Mouse (Mus musculus) heart, embryonic 12.5 days (tissue): ENCODE data around the gene Slit3. TPM values are rescaled to one million over a fixed set of nuclear protein-coding genes. Genes with fewer than 3 reads are reported as not detected.

Source experiments
- ATAC-seq: fragments of 200-750 bp; cut with Nextera tagmentation; 2 replicates; pipeline ENCODE4 v1.8.0; 2017; ENCODE audit warnings: moderate TSS enrichment, moderate library complexity; ENCODE audit not compliant: insufficient number of reproducible peaks, low FRiP score
- H3K27ac ChIP-seq: fragments of 300-500 bp; sonication (generic); 2 replicates; pipeline ENCODE4 v1.5.1; 2016; ENCODE audit warnings: mild to moderate bottlenecking, moderate library complexity; ENCODE audit not compliant: poor library complexity, severe bottlenecking
- H3K27me3 ChIP-seq: fragments of 300-500 bp; sonication (generic); replicated peaks from 2 replicates; pipeline ENCODE4 v1.6.1; 2016; ENCODE audit warnings: mild to moderate bottlenecking, moderate library complexity
- H3K36me3 ChIP-seq: fragments of 300-500 bp; sonication (generic); 2 replicates; pipeline ENCODE4 v1.6.1; 2016; ENCODE audit warnings: mild to moderate bottlenecking, moderate library complexity
- H3K4me1 ChIP-seq: fragments of 300-500 bp; sonication (generic); replicated peaks from 2 replicates; pipeline ENCODE4 v1.6.1; 2016; ENCODE audit warnings: mild to moderate bottlenecking
- H3K4me2 ChIP-seq: fragments of 300-500 bp; sonication (generic); 2 replicates; pipeline ENCODE4 v1.6.1; 2016; ENCODE audit warnings: mild to moderate bottlenecking, moderate library complexity
- H3K4me3 ChIP-seq: fragments of 300-500 bp; sonication (generic); 2 replicates; pipeline ENCODE4 v1.5.1; 2016; ENCODE audit warnings: mild to moderate bottlenecking
- H3K9ac ChIP-seq: fragments of 300-500 bp; sonication (generic); 2 replicates; pipeline ENCODE4 v1.6.1; 2016; ENCODE audit warnings: mild to moderate bottlenecking, moderate library complexity
- H3K9me3 ChIP-seq: fragments of 300-500 bp; sonication (generic); replicated peaks from 2 replicates; pipeline ENCODE4 v1.6.1; 2016; ENCODE audit warnings: mild to moderate bottlenecking, moderate library complexity
- WGBS: fragments of 180-500 bp; shearing (Covaris S2); methylation state at CpG from one replicate; pipeline ENCODE4 v1.1.7; 2016; 5-methylcytosine and 5-hydroxymethylcytosine counted together
- polyA plus RNA-seq: library from polyadenylated mRNA; unstranded; fragments of >200 nt; fragmentation: Nextera tagmentation; extraction: Ambion mirVana; gene quantifications from 2 replicates; pipeline ENCODE4 v1.2.1, GENCODE M21; 2016

Gene Slit3
- polyA plus RNA-seq, 1 experiment from 2014 or later, result 17.4 TPM

DNA sequence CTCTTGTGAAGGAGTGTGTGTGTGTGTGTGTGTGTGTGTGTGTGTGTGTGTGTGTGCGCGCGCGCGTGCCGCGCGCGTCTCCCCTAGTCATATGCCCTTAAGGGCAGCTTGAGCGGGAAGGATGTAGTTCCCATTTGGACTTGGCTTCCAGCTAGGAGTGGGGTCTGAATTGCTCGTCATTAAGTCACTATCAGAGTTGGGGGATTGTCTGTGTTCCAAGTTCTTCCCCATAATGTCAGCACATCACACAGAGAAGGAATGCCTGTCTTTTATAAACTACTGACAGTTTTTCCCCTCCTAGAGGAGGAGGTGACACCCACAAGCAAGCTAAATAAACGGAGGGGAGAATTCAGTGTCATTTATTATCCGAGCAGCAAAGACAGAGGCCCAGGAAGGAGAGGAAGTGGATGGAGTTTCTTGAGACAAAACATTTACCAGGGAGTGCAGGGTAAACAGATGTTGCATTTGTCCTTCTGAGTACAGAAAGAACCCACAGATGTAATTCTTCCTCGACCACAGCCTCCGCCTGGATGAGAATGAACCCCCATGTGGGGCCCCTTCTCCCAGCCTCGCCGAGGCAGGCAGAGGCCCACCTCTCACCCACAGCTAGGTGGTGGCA, 3.6 kb downstream of the Slit3 start:
- no peak overlapping the region for H3K4me2 ChIP-seq
- H3K27ac ChIP-seq, result no peak overlapping the region
- H3K36me3 ChIP-seq, result no peaks in the 10 kb centered on the region
- no peaks in the 10 kb centered on the region for H3K9me3 ChIP-seq
- no peak overlapping the region for H3K4me3 ChIP-seq
- H3K4me1 ChIP-seq, result peaks cover 25% of the 10 kb centered on the region
- no peaks in the 10 kb centered on the region; the same call in 1 of the 2 replicates for H3K27me3 ChIP-seq
- WGBS, result 69% methylated on average over 17 of the region's 17 CpGs
- H3K9ac ChIP-seq, result no peak overlapping the region
- no peak for ATAC-seq

DNA sequence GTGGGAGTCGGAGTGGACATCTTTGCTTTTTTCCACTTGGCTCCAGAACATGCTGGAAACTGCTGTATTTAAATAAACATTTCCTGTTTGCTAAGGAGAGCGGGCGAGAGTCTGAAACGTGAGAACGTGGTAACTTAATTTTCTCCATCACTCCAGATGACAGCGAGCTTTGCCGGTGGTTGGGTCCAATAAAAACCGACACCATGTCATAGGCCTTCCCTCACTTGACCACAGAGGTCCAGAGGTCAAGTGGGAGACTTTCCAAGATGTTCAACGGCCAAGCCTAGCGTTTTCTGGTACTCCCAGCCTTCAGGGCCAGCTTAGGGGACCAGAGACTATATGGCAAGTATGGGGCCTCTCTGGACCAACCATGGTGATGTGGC, 4.1 kb downstream of the Slit3 start:
- H3K9me3 ChIP-seq, result no peaks in the 10 kb centered on the region
- H3K4me2 ChIP-seq, result no peak overlapping the region
- no peak for ATAC-seq
- no peaks in the 10 kb centered on the region; the same call in 1 of the 2 replicates for H3K27me3 ChIP-seq
- H3K9ac ChIP-seq, result no peak overlapping the region
- peaks cover 21% of the 10 kb centered on the region for H3K4me1 ChIP-seq
- no peak overlapping the region for H3K4me3 ChIP-seq
- 48% methylated on average over 10 of the region's 10 CpGs for WGBS
- H3K27ac ChIP-seq, result no peak overlapping the region
- no peaks in the 10 kb centered on the region for H3K36me3 ChIP-seq

DNA sequence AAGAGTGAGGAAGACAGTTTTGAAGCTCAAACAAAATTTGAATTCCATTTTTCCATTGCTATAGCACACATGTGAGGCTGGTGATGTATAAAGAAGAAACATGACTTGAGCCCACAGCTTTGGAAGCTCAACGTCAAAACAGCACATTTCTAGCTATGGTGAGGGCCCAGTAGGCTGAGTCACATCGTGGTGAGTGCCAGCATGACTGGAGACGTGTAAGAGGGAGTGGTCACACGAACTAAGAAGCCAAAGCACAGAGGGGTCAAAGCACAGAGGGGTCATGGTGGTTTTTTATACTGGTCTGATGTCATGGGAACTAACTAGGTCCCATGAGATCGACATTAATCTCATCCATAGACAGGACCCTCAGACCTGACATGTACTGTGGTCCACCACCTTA, 10.7 kb downstream of the Slit3 start:
- no peaks in the 10 kb centered on the region for H3K9me3 ChIP-seq
- H3K4me2 ChIP-seq, result no peak overlapping the region
- no peaks in the 10 kb centered on the region for H3K4me1 ChIP-seq
- H3K27ac ChIP-seq, result no peak overlapping the region
- ATAC-seq, result no peak
- WGBS, result 78% methylated on average over 5 of the region's 5 CpGs
- no peaks in the 10 kb centered on the region for H3K27me3 ChIP-seq
- no peak overlapping the region for H3K9ac ChIP-seq
- no peaks in the 10 kb centered on the region for H3K36me3 ChIP-seq
- H3K4me3 ChIP-seq, result no peak overlapping the region

DNA sequence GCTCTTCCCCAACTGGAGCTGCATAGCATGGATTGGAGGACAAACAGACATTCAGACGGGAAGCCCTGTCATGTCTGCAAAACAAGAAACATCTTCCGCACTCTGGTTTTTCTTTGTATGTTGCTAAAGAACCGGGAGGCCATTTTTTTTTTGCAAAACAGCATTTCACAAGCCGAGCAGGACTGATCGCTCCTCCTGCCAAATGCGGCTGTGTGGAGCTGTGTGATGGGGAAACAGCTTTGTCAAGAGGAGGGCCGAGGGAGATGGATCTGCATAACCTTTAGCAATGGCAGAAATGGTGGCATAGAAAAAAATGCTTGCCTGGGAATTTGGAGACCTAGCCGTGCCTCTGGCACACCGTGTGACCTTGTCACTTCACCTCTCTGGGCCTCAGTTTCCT, 15.6 kb downstream of the Slit3 start:
- H3K27me3 ChIP-seq, result no peaks in the 10 kb centered on the region
- no peak overlapping the region for H3K4me2 ChIP-seq
- WGBS, result 90% methylated on average over 9 of the region's 9 CpGs
- H3K9ac ChIP-seq, result no peak overlapping the region
- no peaks in the 10 kb centered on the region for H3K9me3 ChIP-seq
- no peak for ATAC-seq
- H3K4me3 ChIP-seq, result no peak overlapping the region
- no peaks in the 10 kb centered on the region for H3K36me3 ChIP-seq
- no peaks in the 10 kb centered on the region for H3K4me1 ChIP-seq
- H3K27ac ChIP-seq, result no peak overlapping the region

DNA sequence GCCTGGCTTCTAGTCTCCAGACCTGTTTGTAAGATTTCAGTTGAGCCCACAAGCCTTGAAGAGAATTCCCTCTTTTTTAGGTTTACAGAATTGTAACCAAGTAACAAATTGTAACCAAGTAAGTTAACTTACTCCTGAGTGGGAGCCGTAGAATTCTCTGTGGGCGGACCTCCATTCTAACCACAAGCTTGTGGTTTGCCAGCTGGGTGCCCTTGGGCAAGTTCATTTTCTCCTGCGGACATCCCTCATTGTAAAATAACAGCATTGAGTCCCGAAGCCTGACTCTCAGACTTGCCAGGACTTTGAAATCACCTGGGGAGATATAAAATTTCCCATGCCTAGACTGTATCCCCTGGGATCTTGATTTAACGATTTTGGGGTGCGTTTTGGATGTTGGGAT, 19.1 kb downstream of the Slit3 start:
- Histone ChIP-seq H3K4me2 (no peak overlapping the region), H3K9ac (no peak overlapping the region), H3K27ac (no peak overlapping the region), H3K9me3 (no peaks in the 10 kb centered on the region), H3K27me3 (no peaks in the 10 kb centered on the region), H3K4me1 (no peaks in the 10 kb centered on the region), H3K36me3 (no peaks in the 10 kb centered on the region), H3K4me3 (no peak overlapping the region)
- ATAC-seq, result no peak
- 87% methylated on average over 6 of the region's 6 CpGs for WGBS

DNA sequence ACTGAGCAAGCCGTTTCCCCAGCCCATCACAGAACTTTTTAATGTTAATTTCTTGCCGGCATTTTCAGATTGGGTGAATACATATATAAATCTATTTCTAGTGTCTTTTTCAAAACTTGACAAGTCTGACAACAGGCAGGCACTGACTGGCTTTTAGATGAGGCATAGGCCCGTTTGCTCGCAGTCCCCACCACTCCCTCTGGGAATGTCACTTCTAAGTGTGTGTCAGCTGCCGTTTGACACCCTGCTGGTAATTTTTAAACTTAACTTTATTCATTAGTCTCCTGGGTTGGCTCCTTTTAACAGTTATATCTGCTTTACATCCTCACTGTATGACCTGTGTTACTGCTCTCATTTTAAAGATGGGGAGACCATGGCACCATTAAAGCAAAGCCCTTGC, 21.2 kb downstream of the Slit3 start:
- no peak for ATAC-seq
- H3K4me2 ChIP-seq, result no peak overlapping the region
- WGBS, result 69% methylated on average over 5 of the region's 5 CpGs

DNA sequence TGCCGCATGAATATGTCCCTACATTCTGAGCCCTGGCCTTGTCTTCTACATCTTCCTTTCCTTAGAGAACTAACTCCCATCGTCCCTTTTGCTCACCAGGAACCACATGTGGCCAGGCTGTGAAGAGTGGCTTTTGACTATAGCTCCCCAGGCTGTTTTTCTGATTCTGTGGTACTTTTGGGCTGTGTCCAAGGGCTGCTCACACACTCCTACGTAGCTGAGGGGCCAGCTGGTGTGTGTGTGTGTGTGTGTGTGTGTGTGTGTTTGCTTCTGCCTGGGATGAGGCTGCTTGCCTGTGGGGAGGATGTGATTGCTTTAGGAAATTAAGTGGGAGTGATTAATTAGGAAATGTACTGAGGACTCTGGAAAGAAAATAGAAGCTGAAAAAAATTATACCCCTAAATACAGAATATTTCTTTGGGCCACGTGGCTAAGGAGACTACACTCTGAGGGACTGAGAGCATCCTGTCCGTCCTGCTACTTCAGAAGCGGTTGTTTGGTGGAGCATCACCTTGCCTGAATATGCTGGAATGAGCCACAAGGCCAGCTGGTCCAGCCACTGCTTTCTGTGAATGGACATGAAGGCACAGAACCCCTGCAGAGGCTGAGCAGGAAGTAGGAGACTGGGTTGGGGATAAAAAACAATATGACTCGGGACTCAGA, 21.8 kb downstream of the Slit3 start:
- 66% methylated on average over 7 of the region's 7 CpGs for WGBS
- H3K27ac ChIP-seq, result no peak overlapping the region
- H3K4me1 ChIP-seq, result no peaks in the 10 kb centered on the region
- no peak overlapping the region for H3K4me3 ChIP-seq
- H3K9ac ChIP-seq, result no peak overlapping the region
- no peak for ATAC-seq
- no peaks in the 10 kb centered on the region for H3K27me3 ChIP-seq
- H3K4me2 ChIP-seq, result no peak overlapping the region
- H3K36me3 ChIP-seq, result no peaks in the 10 kb centered on the region
- no peaks in the 10 kb centered on the region for H3K9me3 ChIP-seq

More for the DNA sequence above, 21.2 kb downstream of the Slit3 start:
- Histone ChIP-seq H3K9me3 (no peaks in the 10 kb centered on the region), H3K4me3 (no peak overlapping the region), H3K27me3 (no peaks in the 10 kb centered on the region), H3K9ac (no peak overlapping the region), H3K4me1 (no peaks in the 10 kb centered on the region), H3K36me3 (no peaks in the 10 kb centered on the region), H3K27ac (no peak overlapping the region)

DNA sequence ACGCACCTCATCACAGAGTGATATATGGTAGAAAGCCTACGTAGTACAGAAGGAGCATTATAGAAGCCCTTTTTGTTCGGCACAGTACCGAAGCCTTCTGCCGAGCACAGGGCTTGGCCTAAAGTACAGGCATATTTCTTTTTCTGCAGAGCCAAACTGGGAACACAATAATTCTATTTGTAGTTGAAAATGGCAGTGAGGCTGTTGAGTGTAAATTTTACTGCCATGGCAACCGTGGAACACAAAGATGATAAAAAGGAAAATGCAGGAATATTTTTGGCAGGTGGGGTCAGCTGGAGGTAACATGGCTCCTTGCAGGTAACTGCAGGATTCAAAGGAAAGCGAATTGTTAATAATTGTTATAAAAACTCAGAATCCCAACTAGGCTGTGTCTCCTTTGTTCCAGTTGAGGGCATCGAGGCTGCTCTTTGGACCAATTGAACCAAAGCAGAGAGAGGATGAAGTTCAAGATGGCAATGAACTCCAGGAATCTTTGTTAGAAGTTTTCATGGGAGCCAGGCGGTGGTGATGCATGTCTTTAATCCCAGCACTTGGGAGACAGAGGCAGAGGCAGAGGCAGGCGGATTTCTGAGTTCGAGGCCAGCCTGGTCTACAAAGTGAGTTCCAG, 26.9 kb downstream of the Slit3 start:
- H3K4me2 ChIP-seq, result no peak overlapping the region

DNA sequence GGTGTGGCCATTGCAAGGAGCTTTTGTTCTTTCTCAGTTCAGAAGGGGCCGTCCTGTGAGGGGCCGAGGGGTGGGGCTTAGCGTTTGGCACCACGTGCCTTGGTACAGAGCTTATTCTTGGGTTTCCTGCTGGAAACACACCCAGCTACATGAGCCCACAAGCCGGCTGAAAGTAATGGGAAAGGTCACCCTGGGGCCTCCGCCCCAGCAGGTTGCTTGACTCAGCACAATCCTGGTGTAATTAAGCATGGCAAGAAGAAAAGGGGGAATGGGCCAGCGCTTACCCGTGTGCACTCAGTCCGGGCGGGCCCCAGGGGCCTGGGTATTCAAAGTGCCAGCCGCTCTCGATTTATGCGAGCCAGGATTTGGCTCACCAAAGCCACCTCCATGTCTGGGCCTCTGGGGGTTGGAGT, 30.5 kb downstream of the Slit3 start:
- WGBS, result 68% methylated on average over 13 of the region's 13 CpGs
- no peak for ATAC-seq
- Histone ChIP-seq H3K9ac (no peak overlapping the region), H3K4me1 (peaks cover 21% of the 10 kb centered on the region), H3K9me3 (no peaks in the 10 kb centered on the region), H3K27me3 (no peaks in the 10 kb centered on the region), H3K27ac (no peak overlapping the region), H3K4me3 (no peak overlapping the region), H3K4me2 (no peak overlapping the region), H3K36me3 (no peaks in the 10 kb centered on the region)

More for the DNA sequence above, 26.9 kb downstream of the Slit3 start:
- no peak for ATAC-seq
- H3K9me3 ChIP-seq, result no peaks in the 10 kb centered on the region
- H3K27ac ChIP-seq, result no peak overlapping the region
- no peaks in the 10 kb centered on the region for H3K36me3 ChIP-seq
- peaks cover 2% of the 10 kb centered on the region for H3K4me1 ChIP-seq
- H3K27me3 ChIP-seq, result no peaks in the 10 kb centered on the region
- no peak overlapping the region for H3K4me3 ChIP-seq
- 88% methylated on average over 11 of the region's 11 CpGs for WGBS
- H3K9ac ChIP-seq, result no peak overlapping the region

DNA sequence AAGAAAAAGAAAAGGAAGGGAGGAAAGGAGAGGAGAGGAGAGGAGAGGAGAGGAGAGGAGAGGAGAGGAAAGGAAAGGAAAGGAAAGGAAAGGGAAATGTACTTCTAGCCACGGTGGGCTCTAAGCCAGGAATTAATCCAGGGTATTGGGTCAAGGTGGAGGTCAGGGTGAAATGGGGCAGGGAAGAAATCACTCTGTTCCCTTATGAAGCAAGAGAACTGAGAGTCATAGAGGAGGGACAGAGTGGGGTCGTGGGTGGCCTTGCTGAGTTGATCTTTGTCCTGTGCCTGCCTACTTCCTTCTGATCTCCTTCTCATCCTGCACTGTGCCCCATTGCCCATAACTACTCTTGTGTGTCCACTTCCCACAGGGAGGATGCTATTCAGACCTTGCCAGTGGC, 31.9 kb downstream of the Slit3 start:
- no peaks in the 10 kb centered on the region for H3K9me3 ChIP-seq
- WGBS, result 46% methylated on average over 2 of the region's 2 CpGs
- H3K4me1 ChIP-seq, result peaks cover 21% of the 10 kb centered on the region
- H3K4me2 ChIP-seq, result no peak overlapping the region
- no peak for ATAC-seq
- no peaks in the 10 kb centered on the region for H3K36me3 ChIP-seq
- no peaks in the 10 kb centered on the region for H3K27me3 ChIP-seq
- H3K9ac ChIP-seq, result no peak overlapping the region
- no peak overlapping the region for H3K27ac ChIP-seq
- no peak overlapping the region for H3K4me3 ChIP-seq

DNA sequence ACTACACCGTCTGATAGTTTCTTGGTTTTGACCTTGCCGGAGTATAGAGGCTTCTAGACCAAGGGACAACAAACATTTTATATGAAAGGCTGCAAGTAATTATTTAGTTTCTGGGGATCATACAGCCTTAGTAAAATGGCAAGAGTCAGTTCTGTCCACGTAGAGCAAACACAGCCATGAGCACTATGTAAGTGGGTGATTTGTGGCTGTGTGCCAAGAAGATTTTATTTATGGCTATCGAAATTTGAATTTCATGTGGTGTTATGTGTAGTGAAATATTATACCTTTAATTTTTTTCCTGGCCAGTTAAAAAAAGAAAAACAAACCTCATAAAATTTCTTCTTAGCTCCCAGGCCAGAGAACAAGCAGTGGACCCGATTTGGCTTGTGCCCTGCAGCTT, 33.4 kb downstream of the Slit3 start:
- H3K4me3 ChIP-seq, result no peak overlapping the region
- no peak for ATAC-seq
- H3K9me3 ChIP-seq, result no peaks in the 10 kb centered on the region
- H3K27me3 ChIP-seq, result no peaks in the 10 kb centered on the region
- no peak overlapping the region for H3K4me2 ChIP-seq
- WGBS, result 82% methylated on average over 5 of the region's 5 CpGs
- no peaks in the 10 kb centered on the region for H3K36me3 ChIP-seq
- no peak overlapping the region for H3K27ac ChIP-seq
- H3K9ac ChIP-seq, result no peak overlapping the region
- H3K4me1 ChIP-seq, result peaks cover 21% of the 10 kb centered on the region
